Mouse (Mus musculus) bone marrow macrophage, adult 2 months (primary cell): ENCODE measurements at regions not wholly inside any gene's neighbourhood (a gene's known extent, or its start where the extent isn't known, plus 50 kb on each side); places are given as distances from the start of the nearest gene placed in this dataset.

Experiments used
- CTCF ChIP-seq: IDR thresholded peaks from 2 replicates; pipeline ENCODE4 v1.5.1; 2012; ENCODE audit warnings: low read depth, mild to moderate bottlenecking, low read length, moderate library complexity
- POLR2A ChIP-seq: IDR thresholded peaks from 2 replicates; pipeline ENCODE4 v1.6.1; 2012; ENCODE audit warnings: mild to moderate bottlenecking, low read depth, low read length, borderline replicate concordance

GRCm38 (mm10) chr15:60124461-60124860 lies 108.0 kb upstream of the 4933412E24Rik start:
- TF ChIP-seq POLR2A: no peak
- no peak for TF ChIP-seq CTCF
